Mouse (Mus musculus): ENCODE measurements around the gene Nfkbid. TPM values are rescaled to one million over a fixed set of nuclear protein-coding genes. Genes with fewer than 3 reads are reported as not detected.

Gene Nfkbid
- total RNA-seq, 2 experiments from 2014 or later, result 1.6 to 2.0 TPM

DNA sequence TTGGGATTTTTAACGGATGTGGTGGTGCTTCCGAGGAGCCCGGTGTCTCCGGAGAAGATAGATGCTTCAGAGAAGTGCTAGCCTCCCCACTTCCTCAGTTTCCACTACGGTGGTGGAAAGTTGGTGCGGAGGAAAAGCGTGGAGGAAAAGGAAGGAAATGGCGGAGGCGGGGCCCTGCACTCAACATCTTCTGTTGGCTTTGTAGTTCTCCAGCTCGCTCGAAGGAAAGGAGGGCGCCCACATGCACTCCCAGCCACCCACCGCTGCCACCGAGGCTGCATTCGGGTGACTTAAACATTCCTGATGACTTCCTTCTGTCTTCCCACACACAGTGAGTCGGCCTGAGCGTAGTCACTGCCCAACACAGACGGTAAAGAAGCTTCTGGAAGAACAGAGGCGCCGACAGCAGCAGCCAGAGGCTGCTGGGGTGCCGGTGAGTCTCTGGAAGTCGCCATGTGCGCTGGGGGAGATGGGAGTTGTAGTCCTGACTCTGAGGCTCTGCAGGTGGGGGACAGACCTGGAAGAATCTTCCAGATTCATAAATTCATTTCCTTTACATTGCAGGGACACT is 1.6 kb downstream of the Nfkbid start:
- DNase-seq (ENCODE audit: low spot score in 2 of 2), result no peak

- no peak for DNase-seq (ENCODE audit: low spot score in 2 of 2)
These were observed 7.8 kb downstream of the Nfkbid start for GRCm38 (mm10) chr7:30429327-30429726.

DNA sequence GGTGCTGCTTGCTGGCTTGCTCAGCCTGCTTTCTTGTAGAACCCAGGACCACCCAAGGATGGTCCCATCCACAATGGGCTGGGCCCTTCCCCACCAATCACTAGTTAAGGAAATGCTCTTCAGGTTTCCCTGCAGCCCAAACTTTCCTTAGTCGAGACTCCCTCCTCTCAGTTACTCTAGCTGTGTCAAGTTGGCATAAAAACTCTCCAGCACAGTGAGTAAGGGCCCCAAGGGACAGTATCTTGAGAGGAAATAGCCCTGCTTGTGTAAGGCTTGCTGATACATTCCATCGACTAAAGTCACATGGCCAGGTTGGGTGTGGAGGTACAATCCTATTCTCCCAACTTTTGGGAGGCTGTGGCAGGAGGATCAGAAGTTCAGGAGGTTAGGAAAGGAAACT is 8.7 kb downstream of the Nfkbid start:
- no peak for DNase-seq (ENCODE audit: low spot score in 2 of 2)

DNA sequence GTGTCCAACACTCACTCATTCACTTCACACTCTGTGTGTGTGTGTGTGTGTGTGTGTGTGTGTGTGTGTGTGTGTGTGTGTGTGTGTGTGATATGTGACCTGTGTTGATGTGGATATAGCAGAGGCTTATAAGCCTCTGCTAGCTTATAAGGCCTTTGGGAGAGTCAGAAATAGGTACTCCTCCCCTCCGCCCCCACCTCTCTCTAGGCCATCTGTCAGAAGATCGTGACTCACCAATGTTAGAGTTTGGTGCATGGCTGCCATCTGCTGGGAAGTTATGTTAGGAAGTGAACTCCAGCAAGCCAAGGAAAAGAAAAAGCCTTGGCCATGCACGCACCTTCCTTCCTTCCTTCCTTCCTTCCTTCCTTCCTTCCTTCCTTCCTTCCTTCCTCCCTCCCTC is 10.3 kb downstream of the Nfkbid start:
- peak; percentile 46 to 54 for DNase-seq (ENCODE audit: low spot score in 2 of 2)

- DNase-seq (ENCODE audit: low spot score in 2 of 2), result peak; percentile 54 to 56
These were observed 12.7 kb downstream of the Nfkbid start for GRCm38 (mm10) chr7:30434238-30434637.

- no peak for DNase-seq (ENCODE audit: low spot score in 2 of 2)
These were observed 13.2 kb downstream of the Nfkbid start for GRCm38 (mm10) chr7:30434701-30435100.

DNA sequence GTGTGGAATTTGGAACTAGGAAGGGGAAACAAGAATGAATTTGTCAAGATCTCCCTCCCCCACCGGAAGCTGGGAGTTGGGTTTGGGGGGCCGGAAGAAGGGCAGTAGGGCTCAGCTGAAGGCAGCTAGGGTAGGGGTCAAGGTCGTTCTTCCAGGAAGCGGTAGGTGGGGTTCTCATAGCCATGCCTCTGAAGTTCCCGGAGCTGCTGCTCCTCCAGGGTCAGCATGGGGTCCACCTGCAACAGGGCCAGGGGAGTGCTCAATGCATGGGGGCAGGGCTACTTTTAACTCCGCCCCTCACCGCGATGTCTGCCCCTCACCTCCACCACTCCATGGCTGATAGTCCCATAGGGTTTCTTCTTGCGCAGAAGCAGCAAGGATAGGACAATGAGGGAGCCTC is 13.6 kb downstream of the Nfkbid start:
- DNase-seq (ENCODE audit: low spot score in 2 of 2), result no peak

GRCm38 (mm10) chr7:30436879-30437278 is 15.3 kb downstream of the Nfkbid start:
- DNase-seq (ENCODE audit: low spot score in 2 of 2), result no peak

DNA sequence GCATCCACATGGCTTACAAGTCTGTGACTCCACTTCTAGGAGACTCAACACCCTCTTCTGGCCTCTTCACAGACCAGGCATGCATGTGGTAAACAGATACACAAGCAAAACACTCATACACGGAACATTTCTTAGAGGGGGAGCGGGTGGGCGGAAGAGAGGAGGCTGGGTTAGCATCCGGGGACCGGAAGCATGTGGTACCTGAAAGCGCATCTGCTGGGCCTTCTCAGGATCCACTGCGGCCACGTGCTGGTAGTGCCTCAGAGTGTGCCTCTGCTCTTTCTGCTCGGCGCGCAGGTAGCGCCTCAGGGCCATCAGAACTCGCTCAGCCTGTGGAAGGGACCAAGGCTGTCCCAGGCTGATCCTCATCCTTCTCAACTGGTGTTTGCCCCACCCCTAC is 18.2 kb downstream of the Nfkbid start:
- DNase-seq (ENCODE audit: low spot score in 2 of 2), result no peak

GRCm38 (mm10) chr7:30440697-30441096 is 19.2 kb downstream of the Nfkbid start:
- DNase-seq (ENCODE audit: low spot score in 2 of 2), result peak; percentile 50 to 57

DNA sequence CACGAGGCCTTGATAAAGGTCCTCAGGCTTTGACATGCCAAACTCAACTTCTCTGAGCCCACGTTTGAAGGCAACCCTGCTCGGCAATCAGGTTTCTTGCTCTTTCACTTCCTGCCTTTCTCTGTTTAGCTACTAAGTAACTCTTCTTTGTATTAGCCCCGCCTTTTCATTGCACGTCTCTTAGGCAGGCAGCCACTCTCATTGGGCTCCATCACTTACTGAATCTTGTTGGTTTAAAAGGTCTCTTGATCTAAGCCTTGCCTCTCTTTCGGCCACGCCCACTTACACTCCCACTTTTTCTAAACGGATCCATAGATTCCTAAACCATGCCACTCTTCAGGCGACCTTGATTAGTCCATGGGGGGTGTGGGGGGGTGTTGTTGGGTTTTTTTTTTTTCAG is 22.2 kb downstream of the Nfkbid start:
- no peak for DNase-seq (ENCODE audit: low spot score in 2 of 2)

- DNase-seq (ENCODE audit: low spot score in 2 of 2), result peak in 1 of 2 experiments; percentile 24
These were observed 22.8 kb downstream of the Nfkbid start for GRCm38 (mm10) chr7:30444154-30444970.

DNA sequence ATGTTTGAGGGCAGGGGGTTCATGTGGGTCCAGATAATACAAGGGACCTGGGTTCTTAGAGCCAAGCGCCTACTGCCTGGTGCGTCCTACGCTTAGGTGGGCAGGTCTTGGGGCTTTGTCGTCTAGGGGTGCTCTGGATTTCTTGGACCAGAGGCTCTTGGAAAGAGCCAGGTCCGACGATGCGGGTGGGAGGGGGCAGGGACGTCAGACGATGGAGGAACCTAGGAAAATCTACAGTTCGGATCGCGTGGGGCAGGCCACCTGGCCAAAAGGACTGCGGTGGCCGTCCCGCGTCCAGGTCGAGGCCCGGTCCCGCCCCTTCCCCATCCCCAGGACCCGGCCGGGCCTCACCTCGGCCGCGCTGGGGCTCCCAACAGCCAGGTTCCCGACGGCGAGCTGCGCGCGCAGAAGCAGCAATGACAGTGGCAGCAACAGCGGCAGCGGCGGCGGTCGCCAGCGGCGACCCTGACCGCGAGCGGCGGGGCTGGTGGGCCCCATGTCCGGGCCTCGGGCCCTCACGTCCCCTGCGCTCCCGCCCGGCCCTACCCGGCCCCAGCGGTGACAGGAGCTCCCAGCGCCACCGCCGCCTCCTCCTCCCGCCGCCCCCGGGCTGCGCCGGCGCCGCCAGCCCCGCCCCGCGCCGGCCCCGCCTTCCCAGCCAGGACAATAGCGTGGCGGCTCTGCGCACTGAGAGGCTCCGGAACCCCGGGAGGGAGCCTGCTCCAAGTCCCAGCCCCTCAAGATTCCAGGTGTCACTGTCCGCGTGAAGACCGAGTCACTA is 23.6 kb downstream of the Nfkbid start, which contains the start of gene Aplp1:
TSS of gene Aplp1 (minus strand) at position 565 of the 781 bp plus-strand sequence.
- peak; percentile 67 to 73 for DNase-seq (ENCODE audit: low spot score in 2 of 2)

DNA sequence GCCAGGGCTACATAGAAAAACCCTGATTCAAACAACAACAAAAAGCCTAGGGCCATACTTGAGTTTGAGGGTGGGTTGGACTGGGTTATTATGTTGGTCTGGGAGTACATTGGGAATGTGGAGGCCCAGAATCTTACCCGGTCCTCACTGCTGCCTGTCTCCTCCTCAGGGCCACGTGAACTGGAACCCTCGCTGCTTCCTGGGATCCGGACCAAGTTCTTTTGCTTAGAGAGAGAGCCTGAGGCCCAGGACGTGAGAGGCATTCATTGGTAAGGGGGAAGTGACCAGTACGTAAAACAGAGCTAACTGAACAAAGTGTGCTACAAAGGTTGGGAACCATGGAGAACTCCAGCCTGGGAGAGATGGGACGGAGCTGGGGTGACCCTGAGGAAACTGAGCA is 28.7 kb downstream of the Nfkbid start:
- no peak for DNase-seq (ENCODE audit: low spot score in 2 of 2)

DNA sequence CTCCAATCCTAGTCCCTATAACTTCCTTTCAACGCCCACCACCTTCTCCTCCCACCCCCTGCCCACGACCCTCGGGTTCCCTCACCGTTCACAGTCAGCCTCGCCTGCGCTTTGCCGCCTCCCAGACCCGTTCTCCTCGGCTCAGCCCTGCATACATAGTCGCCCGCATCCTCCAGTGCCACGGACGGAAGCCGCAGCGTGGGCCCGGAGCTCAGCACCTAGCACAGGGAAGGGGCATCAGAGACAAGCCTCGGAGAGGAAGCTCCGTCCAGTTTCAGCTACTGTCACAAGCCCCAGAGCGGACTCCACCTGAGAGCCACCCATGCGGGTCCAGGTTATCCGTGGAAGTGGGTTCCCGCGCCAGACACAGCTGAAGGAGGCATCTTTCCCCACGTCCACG is 31.8 kb downstream of the Nfkbid start:
- no peak for DNase-seq (ENCODE audit: low spot score in 2 of 2)

DNA sequence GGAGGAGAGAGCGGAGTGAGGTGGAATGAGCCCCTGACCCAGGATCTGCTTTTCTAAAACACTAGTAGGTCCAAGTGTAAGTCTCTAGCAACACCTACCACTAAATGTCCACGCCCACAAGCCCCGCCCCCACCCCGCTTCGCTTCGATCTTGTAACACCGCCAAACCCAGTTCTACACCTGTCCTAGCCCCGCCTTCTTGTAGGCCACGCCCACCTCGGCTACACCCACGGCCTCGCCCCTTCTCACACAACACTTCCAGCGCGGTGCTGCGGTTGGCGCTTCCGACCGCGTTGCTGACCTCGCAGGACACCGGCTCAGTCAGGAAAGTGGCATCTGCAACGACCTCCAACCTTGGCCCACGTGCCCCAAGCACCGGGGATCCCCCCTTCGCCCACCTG is 32.2 kb downstream of the Nfkbid start:
- DNase-seq (ENCODE audit: low spot score in 2 of 2), result no peak

- no peak for DNase-seq (ENCODE audit: low spot score in 2 of 2)
These were observed 32.7 kb downstream of the Nfkbid start for GRCm38 (mm10) chr7:30454259-30454658.

GRCm38 (mm10) chr7:30456487-30456886 is 35.0 kb downstream of the Nfkbid start:
- DNase-seq (ENCODE audit: low spot score in 2 of 2), result no peak

DNA sequence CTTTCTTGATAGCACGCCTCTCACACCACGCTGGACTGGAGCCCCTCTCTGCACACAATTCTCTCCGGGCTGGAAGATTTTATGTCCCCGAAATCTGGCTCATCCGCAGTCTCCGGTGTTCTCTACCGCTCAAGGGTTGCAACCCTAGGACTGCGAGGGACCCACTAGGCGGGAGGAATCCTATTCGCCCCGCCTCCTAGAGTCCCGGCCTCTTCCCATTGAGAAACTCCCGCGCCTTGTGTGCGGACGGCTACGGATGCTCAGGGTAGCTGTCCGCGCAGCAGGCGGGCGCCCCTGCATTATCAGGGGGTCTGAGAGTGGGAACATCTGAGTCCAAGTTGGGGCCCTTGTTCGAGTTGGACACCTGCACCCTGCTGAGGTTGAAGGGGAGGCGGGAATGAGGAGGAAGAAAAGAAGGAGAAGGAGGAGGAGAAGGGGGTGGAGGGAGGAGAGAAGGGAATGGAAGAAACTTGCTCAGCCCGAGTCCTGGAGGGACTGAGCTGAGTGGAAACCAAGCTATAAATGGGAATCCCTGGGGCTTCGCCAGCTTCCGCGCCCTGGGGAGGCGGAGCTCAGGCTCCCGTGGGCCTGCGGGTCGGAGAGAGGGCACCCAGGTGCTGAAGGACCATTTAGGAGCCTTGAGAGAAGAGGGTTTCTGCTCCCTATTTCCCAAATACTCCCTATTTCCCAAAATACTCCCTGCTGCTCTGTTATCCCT is 35.5 kb downstream of the Nfkbid start:
- no peak for DNase-seq (ENCODE audit: low spot score in 2 of 2)

- no peak for DNase-seq (ENCODE audit: low spot score in 2 of 2)
These were observed 36.2 kb downstream of the Nfkbid start, which contains the start of the genes Kirrel2 and Nphs1 for GRCm38 (mm10) chr7:30457629-30458330. TSS of gene Kirrel2 (minus strand) at chr7:30457690. TSS of gene Nphs1 (plus strand) at chr7:30458315.

Data from adrenal gland, adult 18-20 months (tissue).